Mouse (Mus musculus): ENCODE measurements at regions not wholly inside any gene's neighbourhood (a gene's known extent, or its start where the extent isn't known, plus 50 kb on each side); places are given as distances from the start of the nearest gene placed in this dataset.

DNA sequence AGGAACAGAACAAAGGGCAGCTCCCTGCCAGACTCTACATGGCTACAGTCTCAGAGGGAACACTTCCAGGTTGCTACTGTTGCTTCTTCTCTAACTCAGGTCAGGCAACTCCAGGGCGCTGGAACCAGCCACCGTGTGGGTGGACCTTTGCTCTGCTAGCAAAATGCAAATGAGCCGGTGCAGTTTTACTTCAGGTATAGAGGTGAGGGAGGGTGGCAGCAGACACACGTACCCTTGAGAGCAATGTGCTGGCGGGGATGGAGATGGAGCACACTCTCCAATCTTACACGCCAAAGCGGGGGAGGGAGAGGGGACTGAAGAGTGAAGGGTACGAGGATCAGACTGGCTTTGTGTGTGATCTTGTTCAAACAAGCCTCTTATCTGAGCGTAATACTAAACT, 68.8 kb upstream of the Epcam start:
- TF ChIP-seq CTCF (IDR thresholded peaks at IDR 0.05; ENCODE audit: low read depth, low read length), result no peak
- TF ChIP-seq POLR2A (IDR thresholded peaks at IDR 0.05; ENCODE audit: insufficient read depth, low read length), result no peak
- no peak for TF ChIP-seq EP300 (IDR thresholded peaks at IDR 0.05; ENCODE audit: insufficient read depth, low read depth, low read length)

Measured in ES-Bruce4 (cell line).